Mouse (Mus musculus): Measurements from ENCODE around the gene Dock3. TPM values are rescaled to one million over a fixed set of nuclear protein-coding genes. Genes with fewer than 3 reads are reported as not detected.
A peak's percentile ranks its signal among the peaks of the same experiment; 100 is the strongest.
"Not testable (repeated sequence)": the region's sequence is repeated elsewhere in the genome, so short reads cannot be mapped to it uniquely, and the experiment has no call there.

Dock3 gene
- polyA plus RNA-seq, 1 experiment from 2014 or later, result 0.64 TPM

DNA sequence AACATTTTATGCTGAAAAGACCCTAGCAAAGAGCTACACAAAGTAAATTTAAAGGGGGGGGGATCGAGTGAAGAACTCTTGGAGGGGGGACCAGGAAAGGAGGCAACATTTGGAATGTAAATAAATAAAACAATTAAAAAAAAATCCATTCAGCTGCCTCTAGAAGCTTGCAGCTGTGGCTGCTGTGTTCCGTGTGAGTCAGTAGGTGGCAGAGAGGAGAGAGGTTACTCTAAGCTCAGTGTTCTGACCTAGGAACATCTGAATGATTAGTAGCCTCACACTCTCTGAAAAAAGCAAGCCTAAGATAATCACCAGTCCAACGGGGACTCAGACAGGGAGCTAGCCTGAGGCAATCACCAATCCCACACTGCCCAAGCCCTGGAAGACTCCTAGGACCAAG is 66.9 kb downstream of the Dock3 start:
- Histone ChIP-seq H3K9me3 (no peaks in the 10 kb centered on the region), H3K36me3 (no peaks in the 10 kb centered on the region), H3K27me3 (no peaks in the 10 kb centered on the region), H3K4me2 (replicated peaks) (no peak overlapping the region), H3K9ac (no peak overlapping the region), H3K4me3 (no peak overlapping the region), H3K27ac (no peak overlapping the region), H3K4me1 (no peaks in the 10 kb centered on the region)
- ATAC-seq (ENCODE audit: low FRiP score, low read depth), result no peak
- 19% methylated on average over 3 of the region's 3 CpGs for WGBS

DNA sequence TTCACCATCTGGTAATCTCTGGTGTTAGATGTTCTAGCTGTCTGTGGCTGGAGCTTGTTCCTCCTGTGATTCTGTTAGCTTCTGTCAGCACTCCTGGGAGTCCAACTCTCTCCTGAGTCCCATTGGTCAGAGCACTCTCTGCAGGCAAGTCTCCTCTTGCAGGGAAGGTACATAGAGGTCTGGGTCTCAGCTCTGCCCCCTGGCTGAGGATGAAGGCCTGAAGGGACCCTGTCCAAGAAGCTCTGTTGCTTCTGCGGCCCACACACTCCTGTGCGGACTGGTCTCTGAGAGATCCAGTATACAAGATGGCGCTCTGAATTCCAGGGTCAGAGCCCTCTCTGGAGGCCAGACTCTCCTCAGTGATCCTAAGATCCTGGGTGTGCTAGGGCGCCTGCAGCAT is 75.3 kb downstream of the Dock3 start:
- not testable (repeated sequence) for ATAC-seq (ENCODE audit: low FRiP score, low read depth); H3K36me3 ChIP-seq; H3K27ac ChIP-seq; H3K4me1 ChIP-seq; H3K27me3 ChIP-seq; H3K4me2 ChIP-seq (replicated peaks); H3K9me3 ChIP-seq; H3K4me3 ChIP-seq; H3K9ac ChIP-seq
- 86% methylated on average over 4 of the region's 4 CpGs for WGBS

DNA sequence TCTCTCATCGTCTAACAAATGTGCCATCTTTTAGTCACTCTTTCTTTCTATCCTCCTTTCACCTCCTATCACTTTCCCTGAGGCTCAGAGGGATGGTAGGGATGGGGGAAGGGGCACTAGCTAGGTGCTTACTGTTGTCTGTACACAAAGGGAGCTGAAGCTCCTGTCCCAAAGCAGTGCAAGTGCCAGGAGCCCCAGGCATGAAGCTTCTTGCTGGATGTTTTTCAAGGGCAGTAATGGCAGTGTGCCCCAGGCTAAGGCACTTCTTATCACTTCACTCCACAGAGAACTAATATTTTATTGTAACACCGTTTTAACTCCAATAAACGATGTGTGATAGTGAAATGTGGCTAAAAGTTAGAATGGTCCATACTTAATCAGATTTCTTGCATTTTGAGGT is 118.9 kb downstream of the Dock3 start:
- Histone ChIP-seq H3K4me1 (no peaks in the 10 kb centered on the region), H3K4me3 (no peak overlapping the region), H3K36me3 (no peaks in the 10 kb centered on the region), H3K27me3 (no peaks in the 10 kb centered on the region), H3K9me3 (no peaks in the 10 kb centered on the region), H3K9ac (no peak overlapping the region), H3K27ac (no peak overlapping the region), H3K4me2 (replicated peaks) (no peak overlapping the region)
- ATAC-seq (ENCODE audit: low FRiP score, low read depth), result no peak
- 73% methylated on average over 3 of the region's 3 CpGs for WGBS

DNA sequence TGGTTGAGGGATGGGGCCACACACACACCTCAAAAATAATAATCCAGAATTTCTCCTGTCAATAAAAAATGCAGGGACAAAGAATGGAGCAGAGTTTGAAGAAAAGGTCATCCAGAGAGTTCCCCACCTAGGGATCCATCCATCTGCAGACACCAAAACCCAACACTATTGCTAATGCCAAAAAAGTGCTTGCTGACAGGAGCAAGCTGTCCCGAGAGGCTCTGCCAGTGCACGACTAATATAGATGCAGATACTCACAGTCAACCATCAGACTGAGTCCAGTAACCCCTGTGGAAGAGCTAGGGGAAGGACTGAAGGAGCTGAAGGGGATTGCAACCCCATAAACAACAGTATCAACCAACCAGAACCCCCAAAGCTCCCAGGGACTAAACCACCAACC is 119.7 kb downstream of the Dock3 start:
- WGBS, result 60% methylated on average over 2 of the region's 2 CpGs

DNA sequence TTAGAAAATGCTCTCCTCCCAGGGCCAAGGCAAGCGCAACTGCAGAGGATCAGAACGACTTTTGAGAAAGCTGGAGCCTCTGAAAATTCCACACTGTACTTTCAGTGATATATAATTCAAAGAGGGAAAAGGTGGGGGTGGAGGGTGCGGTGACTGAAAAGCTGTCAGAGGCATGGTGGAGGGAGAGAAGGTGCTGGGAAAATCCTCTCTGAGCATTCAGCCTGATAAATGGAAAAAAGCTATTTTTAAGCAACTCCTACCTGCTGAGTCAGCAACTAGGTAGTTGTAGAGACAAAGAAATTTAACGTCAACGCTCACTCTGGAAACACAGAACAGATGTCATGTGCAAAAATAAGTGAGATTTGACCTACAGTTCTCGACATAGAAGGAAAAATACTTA is 132.2 kb downstream of the Dock3 start:
- Histone ChIP-seq H3K27ac (no peak overlapping the region), H3K4me3 (no peak overlapping the region), H3K27me3 (no peaks in the 10 kb centered on the region), H3K36me3 (no peaks in the 10 kb centered on the region), H3K9me3 (no peaks in the 10 kb centered on the region), H3K4me1 (no peaks in the 10 kb centered on the region), H3K9ac (no peak overlapping the region), H3K4me2 (replicated peaks) (no peak overlapping the region)
- no peak for ATAC-seq (ENCODE audit: low FRiP score, low read depth)
- WGBS, result 69% methylated on average over 6 of the region's 6 CpGs

More for the DNA sequence above, 119.7 kb downstream of the Dock3 start:
- ATAC-seq (ENCODE audit: low FRiP score, low read depth), result no peak
- Histone ChIP-seq H3K27ac (no peak overlapping the region), H3K4me1 (no peaks in the 10 kb centered on the region), H3K4me2 (replicated peaks) (no peak overlapping the region), H3K9me3 (no peaks in the 10 kb centered on the region), H3K4me3 (no peak overlapping the region), H3K27me3 (no peaks in the 10 kb centered on the region), H3K36me3 (no peaks in the 10 kb centered on the region), H3K9ac (no peak overlapping the region)

DNA sequence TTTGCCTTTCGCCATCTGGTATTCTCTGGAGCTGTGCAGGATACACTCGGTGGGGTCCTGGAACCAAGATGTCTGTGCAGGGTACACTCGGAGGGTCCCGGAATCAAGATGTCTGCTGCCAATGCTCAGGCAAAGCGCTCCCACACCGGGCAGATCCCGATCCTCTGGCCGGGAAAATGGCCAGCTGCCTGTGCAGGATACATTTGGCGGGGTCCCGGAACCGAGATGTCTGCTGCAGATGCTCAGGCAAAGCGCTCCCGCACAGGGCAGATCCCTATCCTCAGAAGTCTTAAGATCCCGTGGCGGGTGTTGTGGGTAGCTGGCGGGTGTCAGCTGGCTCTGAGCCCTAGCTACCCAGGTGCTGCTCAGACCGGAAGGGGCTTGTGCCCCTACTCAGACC is 142.3 kb downstream of the Dock3 start:
- not testable (repeated sequence) for H3K4me1 ChIP-seq; H3K4me3 ChIP-seq; H3K27me3 ChIP-seq; H3K27ac ChIP-seq; ATAC-seq (ENCODE audit: low FRiP score, low read depth); H3K9ac ChIP-seq; H3K36me3 ChIP-seq; H3K9me3 ChIP-seq
- WGBS, result 60% methylated on average over 17 of the region's 17 CpGs
- H3K4me2 ChIP-seq (replicated peaks), result 0 out of 2 replicates have a peak overlapping the region, but pooled peaks have one; percentile 21

DNA sequence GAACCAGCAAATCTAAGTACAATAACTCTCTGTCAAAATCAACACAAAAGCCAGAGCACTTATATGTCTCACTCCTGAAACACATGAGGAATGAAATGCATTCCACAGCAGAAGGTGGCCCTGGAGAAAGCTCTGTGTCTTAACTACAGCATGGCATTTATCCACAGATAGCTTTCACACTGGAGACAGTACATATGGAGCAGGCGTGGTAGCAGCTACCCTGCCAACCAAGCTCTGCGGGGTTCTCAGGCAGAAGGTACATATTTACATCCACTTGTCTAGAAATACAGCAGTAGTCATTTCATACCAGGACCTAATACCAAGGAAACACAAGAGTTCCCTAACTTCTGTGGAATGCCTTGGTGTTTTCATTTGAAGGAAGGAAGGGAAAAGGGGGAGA is 144.2 kb downstream of the Dock3 start:
- no peaks in the 10 kb centered on the region for H3K27me3 ChIP-seq
- H3K4me2 ChIP-seq (replicated peaks), result no peak overlapping the region
- no peaks in the 10 kb centered on the region for H3K9me3 ChIP-seq
- H3K27ac ChIP-seq, result no peak overlapping the region
- no peak overlapping the region for H3K9ac ChIP-seq
- H3K4me1 ChIP-seq, result no peaks in the 10 kb centered on the region
- H3K4me3 ChIP-seq, result no peak overlapping the region
- WGBS, result 73% methylated on average over 2 of the region's 2 CpGs
- ATAC-seq (ENCODE audit: low FRiP score, low read depth), result no peak
- H3K36me3 ChIP-seq, result no peaks in the 10 kb centered on the region

DNA sequence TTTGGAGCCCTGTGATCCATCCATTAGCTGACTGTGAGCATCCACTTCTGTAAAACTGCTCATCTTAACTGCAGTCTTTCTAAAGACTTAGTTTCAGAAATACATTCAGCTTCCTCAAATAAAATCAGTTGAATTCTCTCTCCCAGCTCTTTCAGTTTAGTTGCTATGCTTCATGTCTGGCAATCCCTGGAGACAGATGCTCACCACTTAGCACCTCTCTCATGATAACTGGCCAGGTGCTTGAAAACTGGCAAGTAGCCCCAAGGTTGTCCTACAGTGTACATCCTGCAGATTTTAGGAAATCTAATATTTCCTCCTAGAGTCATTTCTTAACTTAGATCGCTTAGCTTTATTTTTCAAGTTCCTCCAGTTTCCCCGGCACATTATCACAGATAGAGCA is 193.8 kb downstream of the Dock3 start:
- no peaks in the 10 kb centered on the region for H3K27me3 ChIP-seq
- no peak for ATAC-seq (ENCODE audit: low FRiP score, low read depth)
- H3K4me3 ChIP-seq, result no peak overlapping the region
- no peaks in the 10 kb centered on the region for H3K4me1 ChIP-seq
- H3K36me3 ChIP-seq, result no peaks in the 10 kb centered on the region
- H3K4me2 ChIP-seq (replicated peaks), result no peak overlapping the region
- 94% methylated on average over 2 of the region's 2 CpGs for WGBS
- no peak overlapping the region for H3K9ac ChIP-seq
- no peaks in the 10 kb centered on the region for H3K9me3 ChIP-seq
- no peak overlapping the region for H3K27ac ChIP-seq

DNA sequence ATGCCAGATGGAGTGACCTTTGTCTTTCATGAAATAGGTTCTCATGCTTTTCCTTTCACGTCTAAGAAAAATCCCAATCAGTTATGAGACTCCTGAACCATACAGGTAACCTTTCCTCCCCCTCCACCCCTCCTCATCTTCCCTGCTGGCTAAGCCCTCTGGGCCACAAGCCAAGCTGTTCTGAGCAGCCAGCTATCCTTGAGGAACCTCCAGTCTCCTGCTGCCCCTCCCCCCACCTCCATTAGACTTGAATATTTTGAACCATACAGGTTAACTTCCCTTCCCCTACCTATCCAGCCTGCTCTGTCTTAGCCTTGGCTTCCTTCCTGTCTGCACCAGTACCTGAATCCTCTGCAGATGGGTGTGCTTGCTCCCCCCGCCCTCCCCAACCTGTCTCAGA is 204.1 kb downstream of the Dock3 start:
- Histone ChIP-seq H3K9ac (no peak overlapping the region), H3K4me1 (no peaks in the 10 kb centered on the region), H3K9me3 (no peaks in the 10 kb centered on the region), H3K27me3 (no peaks in the 10 kb centered on the region), H3K4me3 (no peak overlapping the region), H3K27ac (no peak overlapping the region), H3K4me2 (replicated peaks) (no peak overlapping the region), H3K36me3 (no peaks in the 10 kb centered on the region)
- 70% methylated on average over 2 of the region's 2 CpGs for WGBS
- ATAC-seq (ENCODE audit: low FRiP score, low read depth), result no peak

DNA sequence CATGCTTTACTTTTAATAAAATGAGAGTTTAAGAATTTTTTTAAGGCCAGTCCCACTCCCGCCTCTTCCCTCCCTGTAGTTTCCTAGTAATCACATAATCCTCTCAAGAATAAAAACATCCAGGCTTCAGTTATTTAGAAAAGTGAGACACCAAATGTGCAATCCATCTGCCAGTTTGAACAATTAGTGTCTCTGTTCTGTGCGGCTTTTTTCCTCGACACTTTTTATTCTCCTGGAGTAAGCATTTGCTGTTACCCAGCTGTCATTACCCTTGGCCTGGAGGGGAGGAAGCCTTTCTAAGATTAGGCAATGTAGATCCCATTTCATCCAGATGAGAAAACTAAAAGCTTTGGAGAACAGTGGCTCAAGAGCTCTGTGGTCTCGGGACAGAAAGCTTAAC is 221.9 kb downstream of the Dock3 start:
- no peak for ATAC-seq (ENCODE audit: low FRiP score, low read depth)
- WGBS, result 73% methylated on average over 4 of the region's 4 CpGs

DNA sequence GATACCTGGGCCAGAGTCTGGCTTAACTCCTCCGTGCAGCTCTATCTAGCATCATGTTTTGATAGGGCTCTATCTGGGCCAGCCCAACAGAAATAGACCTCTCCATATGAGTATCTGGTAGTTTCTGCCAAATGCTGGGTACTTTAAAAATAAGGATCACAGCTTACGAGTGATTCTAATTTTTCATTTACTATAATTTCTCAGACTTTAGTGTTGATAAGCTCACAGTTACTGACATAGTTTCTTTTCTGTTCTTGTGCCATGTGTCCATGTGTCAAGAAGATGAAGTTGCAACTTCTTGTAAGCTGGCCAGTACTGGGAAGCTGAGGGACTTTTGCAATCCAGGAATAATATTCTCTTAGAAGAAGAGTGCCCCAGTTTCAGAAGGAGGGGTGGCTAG is 228.5 kb downstream of the Dock3 start:
- no peak overlapping the region for H3K9ac ChIP-seq
- H3K36me3 ChIP-seq, result no peaks in the 10 kb centered on the region
- no peak overlapping the region for H3K4me2 ChIP-seq (replicated peaks)
- WGBS, result 91% methylated on average over 2 of the region's 2 CpGs
- H3K27me3 ChIP-seq, result no peaks in the 10 kb centered on the region
- H3K9me3 ChIP-seq, result no peaks in the 10 kb centered on the region
- no peaks in the 10 kb centered on the region for H3K4me1 ChIP-seq
- no peak overlapping the region for H3K27ac ChIP-seq
- no peak for ATAC-seq (ENCODE audit: low FRiP score, low read depth)
- no peak overlapping the region for H3K4me3 ChIP-seq

More for the DNA sequence above, 221.9 kb downstream of the Dock3 start:
- Histone ChIP-seq H3K27ac (no peak overlapping the region), H3K9ac (no peak overlapping the region), H3K9me3 (no peaks in the 10 kb centered on the region), H3K4me2 (replicated peaks) (no peak overlapping the region), H3K4me1 (no peaks in the 10 kb centered on the region), H3K36me3 (no peaks in the 10 kb centered on the region), H3K27me3 (no peaks in the 10 kb centered on the region), H3K4me3 (no peak overlapping the region)

DNA sequence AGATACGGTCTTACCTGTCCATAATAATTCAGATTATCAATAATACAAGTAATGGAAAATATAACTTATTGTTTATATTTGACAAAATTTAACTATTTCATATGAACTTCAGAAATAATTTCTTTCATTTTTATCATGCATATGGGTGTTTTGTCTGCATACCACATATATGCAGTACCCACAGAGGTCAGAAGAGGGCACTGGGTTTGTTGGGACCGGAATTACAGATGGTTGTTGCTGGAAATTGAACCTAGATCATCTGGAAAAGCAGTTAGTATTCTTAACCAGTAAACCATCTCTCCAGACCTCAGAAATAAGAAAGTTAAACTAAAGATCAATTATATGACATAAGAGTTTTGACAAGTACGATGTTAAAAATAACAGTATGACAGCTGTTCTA is 261.0 kb downstream of the Dock3 start:
- Histone ChIP-seq H3K36me3 (no peaks in the 10 kb centered on the region), H3K4me2 (replicated peaks) (no peak overlapping the region), H3K4me3 (no peak overlapping the region), H3K27ac (no peak overlapping the region), H3K4me1 (no peaks in the 10 kb centered on the region), H3K9me3 (no peaks in the 10 kb centered on the region), H3K27me3 (peaks cover 4% of the 10 kb centered on the region), H3K9ac (no peak overlapping the region)
- no peak for ATAC-seq (ENCODE audit: low FRiP score, low read depth)
- WGBS, result 51% methylated on average over 3 of the region's 3 CpGs

DNA sequence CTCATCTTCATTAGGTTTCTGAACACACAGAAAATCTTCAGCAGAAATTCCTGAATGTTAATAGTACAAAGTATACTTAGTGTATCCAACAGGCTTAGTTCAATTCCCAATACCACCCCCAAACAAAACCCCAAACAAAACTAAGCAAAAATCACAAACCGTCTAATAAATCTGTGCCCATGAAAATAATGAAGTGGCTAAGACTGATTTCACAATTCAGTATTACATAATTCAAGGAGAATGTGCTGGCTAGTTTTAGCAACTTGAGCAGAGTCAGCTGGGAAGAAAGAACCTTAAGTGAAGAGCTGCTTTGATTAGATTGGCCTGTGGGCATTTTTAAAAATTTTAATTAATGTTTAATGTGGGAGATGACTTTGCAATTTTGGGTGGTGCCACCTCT is 273.3 kb downstream of the Dock3 start:
- no peak overlapping the region for H3K4me3 ChIP-seq
- 86% methylated on average over 1 of the region's 1 CpGs for WGBS

More for the DNA sequence above, 273.3 kb downstream of the Dock3 start:
- no peaks in the 10 kb centered on the region for H3K27me3 ChIP-seq
- ATAC-seq (ENCODE audit: low FRiP score, low read depth), result no peak
- no peaks in the 10 kb centered on the region for H3K4me1 ChIP-seq
- H3K9ac ChIP-seq, result no peak overlapping the region
- H3K27ac ChIP-seq, result no peak overlapping the region
- no peaks in the 10 kb centered on the region for H3K36me3 ChIP-seq
- no peaks in the 10 kb centered on the region for H3K9me3 ChIP-seq
- no peak overlapping the region for H3K4me2 ChIP-seq (replicated peaks)
